Mouse (Mus musculus): Measurements from ENCODE around the gene Skida1. TPM values are rescaled to one million over a fixed set of nuclear protein-coding genes. Genes with fewer than 3 reads are reported as not detected.

Skida1 gene
- polyA plus RNA-seq, 1 experiment = 0.55 TPM

DNA sequence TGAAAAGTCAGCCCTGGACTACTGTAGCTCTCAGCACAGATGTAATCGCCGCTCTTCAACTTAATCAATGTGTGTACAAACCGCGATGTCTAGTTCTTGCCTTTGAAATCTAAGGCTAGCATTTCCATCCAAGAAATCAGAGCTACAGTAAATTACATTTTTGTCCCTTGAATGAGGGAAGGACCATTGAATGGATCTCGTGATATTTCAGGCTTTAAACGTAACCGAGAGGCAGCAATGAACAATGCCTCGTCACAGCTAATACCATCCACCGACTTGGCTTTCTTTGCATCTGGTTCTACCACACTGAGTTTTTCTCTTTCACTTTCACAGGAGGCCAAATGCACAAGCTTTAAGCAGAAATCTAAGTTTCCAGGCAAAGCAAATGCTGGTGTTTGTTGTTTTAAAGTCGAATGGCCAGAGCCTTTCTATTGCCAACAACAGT, 1.7 kb upstream of the Skida1 start:
- Histone ChIP-seq H3K27me3 (ENCODE audit: control insufficient read depth, insufficient read depth, insufficient read length) (no peaks in the 10 kb centered on the region), H3K36me3 (ENCODE audit: control insufficient read depth, insufficient read depth) (no peaks in the 10 kb centered on the region), H3K4me3 (ENCODE audit: insufficient read depth, poor library complexity, severe bottlenecking) (no peak overlapping the region), H3ac (ENCODE audit: control insufficient read depth, insufficient read length, low read depth) (no peak overlapping the region), H3K79me3 (ENCODE audit: low read depth) (no peaks in the 10 kb centered on the region), H3K79me2 (ENCODE audit: control insufficient read depth, insufficient read depth) (peaks cover 13% of the 10 kb centered on the region)
- TF ChIP-seq USF1 (IDR thresholded peaks at IDR 0.05; ENCODE audit: low read depth) = no peak
- TF ChIP-seq MYOG (IDR thresholded peaks at IDR 0.05; ENCODE audit: control insufficient read depth, extremely low read depth, insufficient read length) = no peak
- TF ChIP-seq FOSL1 (IDR thresholded peaks at IDR 0.05; ENCODE audit: insufficient read depth, low read length, poor library complexity, severe bottlenecking) = no peak
- TF ChIP-seq CTCF (IDR thresholded peaks at IDR 0.05; ENCODE audit: control insufficient read depth, insufficient read depth, insufficient read length) = no peak
- TF ChIP-seq MYOD1 (IDR thresholded peaks at IDR 0.05; ENCODE audit: control insufficient read depth, insufficient read length, low read depth) = no peak
- no peak for TF ChIP-seq MAX (IDR thresholded peaks at IDR 0.05)
- TF ChIP-seq CEBPB (IDR thresholded peaks at IDR 0.05; ENCODE audit: low read depth) = no peak

DNA sequence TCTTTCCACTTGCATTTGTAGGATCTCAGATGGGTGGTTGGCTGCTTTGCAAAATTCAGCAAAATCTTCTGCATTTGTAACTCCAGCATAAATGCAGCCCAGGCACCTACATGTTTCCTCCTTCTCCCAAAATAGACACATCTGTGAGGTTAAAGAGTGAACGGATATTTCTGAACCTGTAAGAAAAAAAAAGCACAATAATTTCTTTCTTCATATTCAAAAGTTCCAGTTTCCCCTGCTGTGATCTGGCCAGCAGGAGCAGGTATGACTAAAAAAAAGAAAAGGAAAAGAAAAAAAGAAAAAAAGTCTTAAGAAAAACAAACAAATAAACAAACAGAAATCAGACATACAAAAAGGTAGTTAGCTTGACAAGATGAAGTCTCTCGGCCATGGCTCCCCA, 1.2 kb upstream of the Skida1 start:
- TF ChIP-seq CEBPB (IDR thresholded peaks at IDR 0.05; ENCODE audit: low read depth) (no peak), MYOD1 (IDR thresholded peaks at IDR 0.05; ENCODE audit: control insufficient read depth, insufficient read length, low read depth) (no peak), FOSL1 (IDR thresholded peaks at IDR 0.05; ENCODE audit: insufficient read depth, low read length, poor library complexity, severe bottlenecking) (no peak), MAX (IDR thresholded peaks at IDR 0.05) (no peak), CTCF (IDR thresholded peaks at IDR 0.05; ENCODE audit: control insufficient read depth, insufficient read depth, insufficient read length) (no peak), MYOG (IDR thresholded peaks at IDR 0.05; ENCODE audit: control insufficient read depth, extremely low read depth, insufficient read length) (no peak), USF1 (IDR thresholded peaks at IDR 0.05; ENCODE audit: low read depth) (no peak)
- no peaks in the 10 kb centered on the region for H3K36me3 ChIP-seq (ENCODE audit: control insufficient read depth, insufficient read depth)
- H3K79me3 ChIP-seq (ENCODE audit: low read depth) = no peaks in the 10 kb centered on the region
- H3K27me3 ChIP-seq (ENCODE audit: control insufficient read depth, insufficient read depth, insufficient read length) = no peaks in the 10 kb centered on the region
- H3K79me2 ChIP-seq (ENCODE audit: control insufficient read depth, insufficient read depth) = peaks cover 15% of the 10 kb centered on the region
- H3ac ChIP-seq (ENCODE audit: control insufficient read depth, insufficient read length, low read depth) = no peak overlapping the region
- H3K4me3 ChIP-seq (ENCODE audit: insufficient read depth, poor library complexity, severe bottlenecking) = no peak overlapping the region

DNA sequence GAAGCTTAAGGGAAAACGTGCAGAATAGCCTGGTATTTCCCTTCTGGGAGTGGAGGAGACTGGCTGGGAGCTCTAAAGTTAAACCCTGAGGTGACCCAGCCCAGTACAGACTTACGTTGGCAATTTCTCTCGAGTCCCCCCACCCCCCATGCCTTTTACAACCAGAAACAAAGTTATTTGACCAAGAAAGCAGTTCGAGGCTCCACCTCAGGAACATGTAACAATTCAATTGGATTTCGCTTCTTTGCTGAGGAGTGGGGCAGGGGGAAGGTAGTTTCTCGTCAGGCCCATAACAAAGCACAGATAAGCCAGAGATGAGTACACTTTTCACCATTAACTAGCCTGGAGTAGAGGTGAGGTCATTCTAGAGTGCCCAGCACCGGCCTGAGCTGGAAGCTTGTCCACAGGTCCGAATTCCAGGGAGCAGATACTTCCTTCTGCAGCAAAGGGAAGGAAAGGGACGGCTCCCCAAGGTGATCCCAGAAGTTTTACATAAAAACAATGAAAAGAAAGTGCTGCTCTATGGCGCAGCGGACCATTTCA, 499 bp upstream of the Skida1 start:
- Histone ChIP-seq H3K79me3 (ENCODE audit: low read depth) (no peaks in the 10 kb centered on the region), H3ac (ENCODE audit: control insufficient read depth, insufficient read length, low read depth) (no peak overlapping the region), H3K36me3 (ENCODE audit: control insufficient read depth, insufficient read depth) (no peaks in the 10 kb centered on the region), H3K4me3 (ENCODE audit: insufficient read depth, poor library complexity, severe bottlenecking) (no peak overlapping the region), H3K79me2 (ENCODE audit: control insufficient read depth, insufficient read depth) (peaks cover 15% of the 10 kb centered on the region), H3K27me3 (ENCODE audit: control insufficient read depth, insufficient read depth, insufficient read length) (no peaks in the 10 kb centered on the region)
- no peak for TF ChIP-seq CEBPB (IDR thresholded peaks at IDR 0.05; ENCODE audit: low read depth)

DNA sequence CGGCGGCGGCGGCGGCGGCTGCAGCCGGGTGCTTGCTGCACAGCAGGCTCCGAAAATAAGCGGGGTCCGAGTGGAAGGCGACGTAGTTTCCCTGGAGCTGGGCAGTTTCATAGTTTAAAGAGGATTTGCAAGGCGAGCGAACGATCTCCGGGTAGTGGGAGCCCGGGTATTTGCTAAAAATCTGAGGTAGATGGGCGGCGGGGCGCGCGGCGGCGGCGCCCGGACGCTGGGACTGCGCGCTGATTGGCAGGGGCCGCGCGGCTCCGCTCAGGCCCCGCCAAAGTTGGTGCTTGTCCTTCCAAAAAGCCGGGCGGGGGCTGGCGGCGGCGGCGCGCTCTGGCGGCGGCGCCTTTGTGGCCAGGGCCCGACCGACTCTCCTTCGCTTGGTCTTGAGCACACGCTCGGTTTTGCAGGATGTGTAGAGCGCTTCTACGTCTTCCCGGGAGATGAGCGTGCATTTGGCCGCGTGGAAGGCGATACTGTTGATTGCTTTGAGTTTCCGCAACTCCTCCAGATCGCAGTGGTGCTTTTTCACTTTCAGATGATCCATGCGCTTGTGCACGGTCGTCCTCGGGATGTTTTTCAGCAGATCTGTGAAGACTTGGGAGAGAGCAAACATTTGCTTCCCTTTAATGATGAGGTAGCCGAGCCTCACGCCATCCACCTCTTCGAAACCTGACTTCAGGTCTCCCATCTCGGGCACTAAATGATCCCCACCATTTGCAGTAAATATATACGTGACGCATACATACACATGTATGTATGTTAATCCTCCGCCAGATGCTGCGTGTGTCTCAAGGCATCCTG, 1.0 kb downstream of the Skida1 start:
- H3K79me3 ChIP-seq (ENCODE audit: low read depth) = no peaks in the 10 kb centered on the region
- peak overlapping the region; percentile 73 for H3ac ChIP-seq (ENCODE audit: control insufficient read depth, insufficient read length, low read depth)
- peak overlapping the region; percentile 50 for H3K4me3 ChIP-seq (ENCODE audit: insufficient read depth, poor library complexity, severe bottlenecking)
- no peaks in the 10 kb centered on the region for H3K36me3 ChIP-seq (ENCODE audit: control insufficient read depth, insufficient read depth)
- peaks cover 15% of the 10 kb centered on the region for H3K79me2 ChIP-seq (ENCODE audit: control insufficient read depth, insufficient read depth)
- TF ChIP-seq MYOG (IDR thresholded peaks at IDR 0.05; ENCODE audit: control insufficient read depth, extremely low read depth, insufficient read length) = no peak
- no peak for TF ChIP-seq USF1 (IDR thresholded peaks at IDR 0.05; ENCODE audit: low read depth)
- TF ChIP-seq MAX (IDR thresholded peaks at IDR 0.05) = peak; percentile 14
- no peak for TF ChIP-seq FOSL1 (IDR thresholded peaks at IDR 0.05; ENCODE audit: insufficient read depth, low read length, poor library complexity, severe bottlenecking)
- no peak for TF ChIP-seq CTCF (IDR thresholded peaks at IDR 0.05; ENCODE audit: control insufficient read depth, insufficient read depth, insufficient read length)
- no peaks in the 10 kb centered on the region for H3K27me3 ChIP-seq (ENCODE audit: control insufficient read depth, insufficient read depth, insufficient read length)

DNA sequence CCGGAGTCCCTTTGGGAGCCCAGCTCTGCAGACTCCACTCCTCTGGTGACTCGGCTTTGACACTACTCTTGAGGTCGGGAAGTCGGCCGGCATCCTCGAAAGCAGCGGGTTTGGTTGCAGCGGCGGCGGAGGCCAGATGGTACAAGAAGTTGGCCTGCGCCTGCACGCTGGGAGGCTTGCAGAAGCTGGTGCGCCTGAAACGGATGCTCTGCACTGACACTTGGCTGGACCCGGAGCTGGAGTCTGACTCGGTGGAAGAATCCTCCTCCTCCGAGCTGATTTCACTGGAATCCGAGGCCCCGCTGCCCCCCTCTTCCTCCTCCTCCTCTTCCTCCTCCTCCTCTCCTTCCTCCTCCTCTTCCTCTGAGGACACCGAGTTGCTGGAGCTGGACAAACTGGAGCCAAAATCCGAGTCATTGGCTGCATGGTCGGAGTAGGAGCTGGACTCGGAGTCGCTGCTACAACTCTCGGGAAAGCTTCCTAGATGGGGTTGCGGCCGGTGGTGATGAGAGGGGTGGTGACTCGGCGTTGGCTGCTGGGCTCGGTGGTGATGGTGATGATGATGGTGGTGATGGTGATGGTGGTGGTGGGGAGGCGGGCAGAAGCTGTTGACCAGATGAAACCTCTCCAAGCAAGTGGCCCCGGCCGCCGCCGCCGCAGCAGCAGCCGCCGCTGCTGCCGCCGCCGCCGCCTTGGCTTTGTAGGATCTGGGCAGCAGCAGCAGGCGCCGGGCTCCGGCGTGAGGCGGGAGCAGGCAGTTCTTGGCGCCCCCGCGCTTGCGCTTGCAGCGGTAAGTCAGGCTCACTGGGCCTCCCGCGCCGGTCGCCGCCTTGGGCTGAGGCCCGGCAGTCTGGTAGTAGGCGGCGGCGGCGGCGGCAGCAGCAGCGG, 1.8 kb downstream of the Skida1 start:
- no peaks in the 10 kb centered on the region for H3K79me3 ChIP-seq (ENCODE audit: low read depth)
- H3K79me2 ChIP-seq (ENCODE audit: control insufficient read depth, insufficient read depth) = peaks cover 15% of the 10 kb centered on the region
- no peaks in the 10 kb centered on the region for H3K27me3 ChIP-seq (ENCODE audit: control insufficient read depth, insufficient read depth, insufficient read length)
- TF ChIP-seq CEBPB (IDR thresholded peaks at IDR 0.05; ENCODE audit: low read depth) (no peak), MAX (IDR thresholded peaks at IDR 0.05) (no peak), USF1 (IDR thresholded peaks at IDR 0.05; ENCODE audit: low read depth) (no peak), FOSL1 (IDR thresholded peaks at IDR 0.05; ENCODE audit: insufficient read depth, low read length, poor library complexity, severe bottlenecking) (no peak), MYOG (IDR thresholded peaks at IDR 0.05; ENCODE audit: control insufficient read depth, extremely low read depth, insufficient read length) (no peak), MYOD1 (IDR thresholded peaks at IDR 0.05; ENCODE audit: control insufficient read depth, insufficient read length, low read depth) (no peak), CTCF (IDR thresholded peaks at IDR 0.05; ENCODE audit: control insufficient read depth, insufficient read depth, insufficient read length) (no peak)
- H3K36me3 ChIP-seq (ENCODE audit: control insufficient read depth, insufficient read depth) = no peaks in the 10 kb centered on the region
- peak overlapping the region; percentile 50 for H3K4me3 ChIP-seq (ENCODE audit: insufficient read depth, poor library complexity, severe bottlenecking)
- H3ac ChIP-seq (ENCODE audit: control insufficient read depth, insufficient read length, low read depth) = peak overlapping the region; percentile 73

Data from C2C12 (cell line).